32 mouse cellular contexts compared by ENCODE assay signal in the genomic region with DNA sequence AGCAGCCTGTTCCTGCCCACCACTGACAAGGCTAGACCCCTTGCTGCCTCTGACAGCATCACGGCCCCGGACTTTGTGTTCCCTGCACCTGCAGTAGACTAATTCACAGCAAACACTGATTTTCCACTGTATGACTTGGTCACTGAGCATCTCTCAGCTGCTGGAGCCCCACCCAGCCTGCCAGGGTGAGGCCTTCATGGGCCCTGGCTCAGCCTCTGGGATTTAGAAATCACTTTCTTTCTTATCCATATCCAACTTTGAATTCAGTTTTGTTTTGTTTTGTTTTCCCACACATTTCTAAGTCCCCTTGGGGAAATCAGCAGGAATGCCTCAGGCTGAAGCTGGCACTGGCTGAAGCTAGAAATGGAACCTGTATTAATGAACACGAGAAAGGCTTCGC. TPM values are rescaled to one million over a fixed set of nuclear protein-coding genes. Genes with fewer than 3 reads are reported as not detected.
A peak's percentile ranks its signal among the peaks of the same experiment; 100 is the strongest.
DNase-seq lines count a peak whose midpoint lies in the region; ATAC-seq and TF ChIP-seq lines count a peak whose summit lies in the region.
"Had no signal": no experiment of that assay in that cellular context is flagged by ENCODE, and none has a peak within 500 bp of the region (broad histone marks: within the 10 kb centered on the region; RNA-seq: fewer than 3 reads in every experiment).

No protein-coding gene starts in this region.

- H3K4me2 ChIP-seq in kidney, embryonic 15.5 days = no peak overlapping the region
- H3K4me2 ChIP-seq in CH12.LX (ENCODE audit: insufficient read depth, low read depth, poor library complexity, severe bottlenecking) = peak overlapping the region; percentile 51; the same call in 1 of the 2 replicates
- H3K4me2 ChIP-seq in embryonic facial prominence, embryonic 14.5 days (ENCODE audit: low read depth, low read length) = no peak overlapping the region
- no peak overlapping the region for H3K4me2 ChIP-seq in midbrain, embryonic 15.5 days
- H3K4me2 ChIP-seq: heart, embryonic 11.5 days; hindbrain, embryonic 12.5 days; liver, embryonic 11.5 days; midbrain, embryonic 12.5 days; neural tube, embryonic 15.5 days had no signal

- H3K27me3 ChIP-seq in kidney, embryonic 15.5 days = peaks cover 7% of the 10 kb centered on the region; the same call in 1 of the 2 replicates
- H3K27me3 ChIP-seq in kidney, adult 2 months (replicated peaks; ENCODE audit: control insufficient read depth, insufficient read depth, low read length) = no peaks in the 10 kb centered on the region
- peaks cover 52% of the 10 kb centered on the region for H3K27me3 ChIP-seq in CH12.LX (replicated peaks)
- no peaks in the 10 kb centered on the region for H3K27me3 ChIP-seq in embryonic facial prominence, embryonic 14.5 days (replicated peaks; ENCODE audit: control insufficient read depth, insufficient read depth, low read length)
- no peaks in the 10 kb centered on the region for H3K27me3 ChIP-seq in midbrain, embryonic 15.5 days (replicated peaks)
- H3K27me3 ChIP-seq: neural tube, embryonic 15.5 days; Patski had no signal

- TF ChIP-seq EP300 in CH12.LX (IDR thresholded peaks at IDR 0.05; ENCODE audit: low read length) = no peak

- no peak for TF ChIP-seq POLR2A in kidney, adult 2 months (IDR thresholded peaks at IDR 0.05; ENCODE audit: low read depth, low read length)
- TF ChIP-seq POLR2A in CH12.LX (IDR thresholded peaks at IDR 0.05; ENCODE audit: low read depth, low read length) = no peak

- intact Hi-C loops in left cerebral cortex, adult 2 months (cut with DNase I) = no loop called here

- H3K9me3 ChIP-seq in kidney, embryonic 15.5 days (replicated peaks) = no peaks in the 10 kb centered on the region
- no peaks in the 10 kb centered on the region for H3K9me3 ChIP-seq in CH12.LX (replicated peaks; ENCODE audit: low read length)
- H3K9me3 ChIP-seq in embryonic facial prominence, embryonic 14.5 days (ENCODE audit: control insufficient read depth, low read length) = no peaks in the 10 kb centered on the region
- H3K9me3 ChIP-seq in midbrain, embryonic 15.5 days = no peaks in the 10 kb centered on the region
- H3K9me3 ChIP-seq: hindbrain, embryonic 12.5 days; megakaryocyte, embryonic 14.5 days; midbrain, embryonic 12.5 days; neural tube, embryonic 15.5 days had no signal

- WGBS in kidney, embryonic 15.5 days = 90% methylated on average over 4 of the region's 4 CpGs
- WGBS in kidney, adult 2 months = 83% methylated on average over 4 of the region's 4 CpGs
- 44% methylated on average over 4 of the region's 4 CpGs for WGBS in embryonic facial prominence, embryonic 14.5 days
- 78% methylated on average over 4 of the region's 4 CpGs for WGBS in midbrain, embryonic 15.5 days

- no peak overlapping the region for H3K9ac ChIP-seq in kidney, embryonic 15.5 days
- H3K9ac ChIP-seq in CH12.LX (ENCODE audit: insufficient read depth, low read depth) = no peak overlapping the region
- H3K9ac ChIP-seq in embryonic facial prominence, embryonic 14.5 days (ENCODE audit: low read depth, low read length) = no peak overlapping the region
- no peak overlapping the region for H3K9ac ChIP-seq in midbrain, embryonic 15.5 days
- H3K9ac ChIP-seq: hindbrain, embryonic 12.5 days; midbrain, embryonic 12.5 days; neural tube, embryonic 15.5 days had no signal

- TF ChIP-seq CTCF in kidney, adult 2 months (conservative IDR thresholded peaks at IDR 0.05; ENCODE audit: insufficient read depth, insufficient read length, low read depth, low read length) = no peak
- TF ChIP-seq CTCF in CH12.LX (conservative IDR thresholded peaks at IDR 0.05 in 1 of 2, IDR thresholded peaks at IDR 0.05 in 1 of 2; ENCODE audit: low read depth in 2 of 2, low read length in 2 of 2) = no peak
- TF ChIP-seq CTCF in left cerebral cortex, adult 2 months (IDR thresholded peaks at IDR 0.05) = no peak

- H3K4me3 ChIP-seq in kidney, embryonic 15.5 days (replicated peaks) = no peak overlapping the region
- H3K4me3 ChIP-seq in kidney, adult 2 months (ENCODE audit: insufficient read depth, low read depth, low read length) = no peak overlapping the region
- H3K4me3 ChIP-seq in CH12.LX (replicated peaks in 1 of 3; ENCODE audit: low read depth in 2 of 3, low read length in 2 of 3, poor library complexity in 1 of 3) = no peak overlapping the region
- H3K4me3 ChIP-seq in embryonic facial prominence, embryonic 14.5 days (ENCODE audit: low read depth, low read length) = no peak overlapping the region
- no peak overlapping the region for H3K4me3 ChIP-seq in midbrain, embryonic 15.5 days
- no peak overlapping the region for H3K4me3 ChIP-seq in left cerebral cortex, adult 2 months
- H3K4me3 ChIP-seq: hindbrain, embryonic 12.5 days; megakaryocyte, embryonic 14.5 days; midbrain, embryonic 12.5 days; neural tube, embryonic 15.5 days had no signal

- H3K4me1 ChIP-seq in kidney, embryonic 15.5 days = peaks cover 27% of the 10 kb centered on the region
- peaks cover 7% of the 10 kb centered on the region for H3K4me1 ChIP-seq in kidney, adult 2 months (ENCODE audit: control insufficient read depth, insufficient read depth, low read length)
- H3K4me1 ChIP-seq in CH12.LX (ENCODE audit: control insufficient read depth in 1 of 2, insufficient read depth in 2 of 2) = peaks cover 0 to 6% of the 10 kb centered on the region in 2 experiments; a peak in 2 of 4 replicates
- peaks cover 21% of the 10 kb centered on the region for H3K4me1 ChIP-seq in embryonic facial prominence, embryonic 14.5 days (ENCODE audit: control insufficient read depth, insufficient read depth, low read length)
- H3K4me1 ChIP-seq in midbrain, embryonic 15.5 days = 0 out of 2 replicates have a peak, but pooled peaks cover 4% of the 10 kb centered on the region
- H3K4me1 ChIP-seq: midbrain, embryonic 12.5 days had no signal

- in situ Hi-C loops in CH12.LX (cut with MboI; ENCODE audit: low pct_ligation_motif_present, low pct_unique_long_range_greater_than_20kb, low sequenced_read_pairs) = no loop called here

- no peaks in the 10 kb centered on the region for H3K79me2 ChIP-seq in CH12.LX (replicated peaks; ENCODE audit: control insufficient read depth, extremely low read depth, insufficient read depth, poor library complexity, severe bottlenecking)

- no peak for ATAC-seq in kidney, embryonic 15.5 days (replicated peaks; ENCODE audit: low FRiP score)
- ATAC-seq in embryonic facial prominence, embryonic 14.5 days (ENCODE audit: low read depth) = 0 out of 2 replicates have a peak, but pooled peaks have one; percentile 23
- no peak for ATAC-seq in midbrain, embryonic 15.5 days (replicated peaks)
- ATAC-seq: forebrain, embryonic 14.5 days; hindbrain, postnatal 0 days had no signal

- no peak for DNase-seq in kidney, adult 2 months
- DNase-seq in CH12.LX (ENCODE audit: extremely low read depth) = no peak
- peak; percentile 52 for DNase-seq in embryonic facial prominence, embryonic 14.5 days (ENCODE audit: low spot score)
- DNase-seq in adrenal gland, adult 8-10 months = no peak
- DNase-seq in left cerebral cortex, adult 2 months (ENCODE audit: extremely low spot score in 1 of 2, low spot score in 2 of 2) = no peak
- DNase-seq: adrenal gland, postnatal 25 days; cerebellum, adult 11-12 months; cerebellum, adult 9-11 months; embryo, embryonic 11 days; gastrocnemius, postnatal 36 days; heart, adult 18-20 months; heart, postnatal 36 days; kidney, postnatal 25 days; left cerebral cortex, postnatal 4 days; lung, postnatal 36 days; right cerebral cortex, postnatal 25 days; spleen, adult 18-20 months; thymus, adult 2 months; thymus, postnatal 36 days had no signal

- no peak for TF ChIP-seq RAD21 in CH12.LX (IDR thresholded peaks at IDR 0.05; ENCODE audit: low read depth, low read length)

- 0 out of 2 replicates have a peak overlapping the region, but pooled peaks have one; percentile 9 for H3K27ac ChIP-seq in kidney, embryonic 15.5 days
- H3K27ac ChIP-seq in kidney, adult 2 months (ENCODE audit: insufficient read depth, low read depth, low read length) = no peak overlapping the region
- no peak overlapping the region for H3K27ac ChIP-seq in CH12.LX (ENCODE audit: insufficient read depth, low read depth)
- peak overlapping the region; percentile 67 for H3K27ac ChIP-seq in embryonic facial prominence, embryonic 14.5 days (replicated peaks; ENCODE audit: low read depth, low read length)
- H3K27ac ChIP-seq in midbrain, embryonic 15.5 days = no peak overlapping the region
- H3K27ac ChIP-seq in left cerebral cortex, adult 2 months = no peak overlapping the region
- H3K27ac ChIP-seq: hindbrain, embryonic 12.5 days; hindbrain, postnatal 0 days; midbrain, embryonic 12.5 days; neural tube, embryonic 15.5 days had no signal

- no peaks in the 10 kb centered on the region for H3K36me3 ChIP-seq in kidney, embryonic 15.5 days
- no peaks in the 10 kb centered on the region for H3K36me3 ChIP-seq in kidney, adult 2 months (ENCODE audit: control insufficient read depth, insufficient read depth, low read length)
- H3K36me3 ChIP-seq in CH12.LX (replicated peaks in 1 of 2; ENCODE audit: control insufficient read depth in 1 of 2, insufficient read depth in 1 of 2, low read length in 1 of 2) = no peaks in the 10 kb centered on the region
- H3K36me3 ChIP-seq in embryonic facial prominence, embryonic 14.5 days (ENCODE audit: control insufficient read depth, insufficient read depth, low read length) = no peaks in the 10 kb centered on the region
- H3K36me3 ChIP-seq in midbrain, embryonic 15.5 days (replicated peaks) = no peaks in the 10 kb centered on the region
- H3K36me3 ChIP-seq: G1E; hindbrain, embryonic 12.5 days; midbrain, embryonic 12.5 days; neural tube, embryonic 15.5 days had no signal

- dilution Hi-C loops in CH12.LX (cut with MboI; ENCODE audit: extremely low pct_ligation_motif_present, extremely low pct_unique_long_range_greater_than_20kb, low sequenced_read_pairs) = no loop called here

TF ChIP-seq in CH12.LX, 34 proteins besides CTCF, POLR2A, EP300 and RAD21 (continues in another document):
- TF ChIP-seq USF2 (conservative IDR thresholded peaks at IDR 0.05; ENCODE audit: low read depth, low read length) (no peak), RCOR1 (conservative IDR thresholded peaks at IDR 0.05; ENCODE audit: low read depth, low read length) (no peak), CHD1 (IDR thresholded peaks at IDR 0.05; ENCODE audit: low read depth, low read length) (no peak), IRF4 (IDR thresholded peaks at IDR 0.05; ENCODE audit: low read depth, low read length) (no peak), CHD2 (IDR thresholded peaks at IDR 0.05; ENCODE audit: low read length) (no peak), SMC3 (IDR thresholded peaks at IDR 0.05; ENCODE audit: low read depth, low read length) (no peak)

RNA-seq across cellular contexts. Expression of a gene that starts 20.4 kb away (rescaled TPM):
- polyA plus RNA-seq in kidney, embryonic 15.5 days (2015; fragmentation: Nextera tagmentation; extraction: Ambion mirVana) = 11.8 and 12.9 TPM in 2 replicates
- polyA plus RNA-seq in kidney, adult 2 months (2012; rRNA removed) = 23.3 and 24.2 TPM in 2 replicates
- total RNA-seq in CH12.LX (2012; rRNA removed) (not detected in 2 replicates), CH12.LX (2014; rRNA removed) (not detected in 2 replicates)
- polyA plus RNA-seq in CH12.LX (2012; ENCODE audit: insufficient read length, low read depth) = not detected in 2 replicates
- 3.4 and 4.4 TPM in 2 replicates for polyA plus RNA-seq in embryonic facial prominence, embryonic 14.5 days (2014; fragmentation: Nextera tagmentation; extraction: Ambion mirVana)
- 1.7 and 2.9 TPM in 2 replicates for polyA plus RNA-seq in midbrain, embryonic 15.5 days (2015; fragmentation: Nextera tagmentation; extraction: Ambion mirVana)
- 1 to 10 TPM in 2 of 4 experiments, under 1 TPM in 2; 0.59 to 1.4 (median 1.1) TPM for total RNA-seq in adrenal gland, adult 8-10 months (2022)
- 100 to 1,000 TPM in 1 of 2 experiments, 10 to 100 TPM in 1; 58.6 to 100 TPM for total RNA-seq in left cerebral cortex, adult 2 months (2021)
- total RNA-seq: G1E; monocyte, adult 5-6 weeks had no signal
- polyA plus RNA-seq: G1E had no signal

Comparison
In these comparisons a context has a peak if more than half of its experiments do, and no peak if none do; other contexts are left out.
1. H3K27ac ChIP-seq: peak in kidney, embryonic 15.5 days (single experiment) and embryonic facial prominence, embryonic 14.5 days (single experiment); none in kidney, adult 2 months (single experiment), CH12.LX (single experiment), midbrain, embryonic 15.5 days (single experiment) and left cerebral cortex, adult 2 months (single experiment).